Mouse (Mus musculus): ENCODE measurements around the gene Cacna2d2. TPM values are rescaled to one million over a fixed set of nuclear protein-coding genes. Genes with fewer than 3 reads are reported as not detected.
A peak's percentile ranks its signal among the peaks of the same experiment; 100 is the strongest.

The Cacna2d2 gene
- polyA plus RNA-seq, 1 experiment from 2014 or later: 0.35 TPM

GRCm38 (mm10) chr9:107544196-107544700, 144.8 kb downstream of the Cacna2d2 start:
- H3K4me1 ChIP-seq (replicated peaks; ENCODE audit: control insufficient read depth, insufficient read depth, low read length): peaks cover 24% of the 10 kb centered on the region
- ATAC-seq (replicated peaks; ENCODE audit: low FRiP score, low TSS enrichment, low read depth): no peak
- H3K4me3 ChIP-seq (ENCODE audit: low read depth, low read length): no peak overlapping the region
- no peaks in the 10 kb centered on the region for H3K9me3 ChIP-seq (ENCODE audit: control insufficient read depth, low read length)
- H3K27ac ChIP-seq (ENCODE audit: low read depth): no peak overlapping the region
- H3K4me2 ChIP-seq (ENCODE audit: low read length): no peak overlapping the region
- WGBS: 97% methylated on average over 17 of the region's 17 CpGs
- H3K27me3 ChIP-seq (replicated peaks; ENCODE audit: control insufficient read depth, insufficient read depth, low read length): no peaks in the 10 kb centered on the region
- peaks cover 31% of the 10 kb centered on the region for H3K36me3 ChIP-seq (ENCODE audit: control insufficient read depth, insufficient read depth, low read length)
- DNase-seq (ENCODE audit: low spot score): no peak
- no peak overlapping the region for H3K9ac ChIP-seq (ENCODE audit: low read length)

DNA sequence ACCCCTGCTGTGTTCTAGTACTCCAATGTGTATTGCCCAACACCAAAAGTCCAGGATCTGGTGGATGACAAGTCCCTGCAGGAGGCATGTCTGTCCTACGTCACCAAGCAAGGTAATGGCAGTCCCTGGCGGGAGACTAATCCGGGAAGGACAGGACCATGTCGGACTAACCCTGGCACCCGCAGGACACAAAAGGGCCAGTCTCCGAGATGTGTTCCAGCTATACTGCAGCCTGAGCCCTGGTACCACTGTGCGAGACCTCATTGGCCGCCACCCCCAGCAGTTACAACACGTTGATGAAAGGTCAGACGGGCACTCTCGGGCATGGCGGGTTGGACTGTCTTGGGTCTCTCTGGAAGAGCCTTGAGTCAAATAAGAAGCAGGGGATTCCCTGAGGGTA, 145.3 kb downstream of the Cacna2d2 start:
- no peak for ATAC-seq (replicated peaks; ENCODE audit: low FRiP score, low TSS enrichment, low read depth)
- Histone ChIP-seq H3K27me3 (replicated peaks; ENCODE audit: control insufficient read depth, insufficient read depth, low read length) (no peaks in the 10 kb centered on the region), H3K4me1 (replicated peaks; ENCODE audit: control insufficient read depth, insufficient read depth, low read length) (peaks cover 24% of the 10 kb centered on the region), H3K9ac (ENCODE audit: low read length) (no peak overlapping the region), H3K4me2 (ENCODE audit: low read length) (no peak overlapping the region), H3K9me3 (ENCODE audit: control insufficient read depth, low read length) (no peaks in the 10 kb centered on the region), H3K27ac (ENCODE audit: low read depth) (no peak overlapping the region), H3K4me3 (ENCODE audit: low read depth, low read length) (no peak overlapping the region), H3K36me3 (ENCODE audit: control insufficient read depth, insufficient read depth, low read length) (peaks cover 26% of the 10 kb centered on the region)
- 94% methylated on average over 12 of the region's 12 CpGs for WGBS
- DNase-seq (ENCODE audit: low spot score): no peak

GRCm38 (mm10) chr9:107545199-107545598, 145.8 kb downstream of the Cacna2d2 start:
- H3K4me1 ChIP-seq (replicated peaks; ENCODE audit: control insufficient read depth, insufficient read depth, low read length): peaks cover 24% of the 10 kb centered on the region
- 83% methylated on average over 10 of the region's 10 CpGs for WGBS

DNA sequence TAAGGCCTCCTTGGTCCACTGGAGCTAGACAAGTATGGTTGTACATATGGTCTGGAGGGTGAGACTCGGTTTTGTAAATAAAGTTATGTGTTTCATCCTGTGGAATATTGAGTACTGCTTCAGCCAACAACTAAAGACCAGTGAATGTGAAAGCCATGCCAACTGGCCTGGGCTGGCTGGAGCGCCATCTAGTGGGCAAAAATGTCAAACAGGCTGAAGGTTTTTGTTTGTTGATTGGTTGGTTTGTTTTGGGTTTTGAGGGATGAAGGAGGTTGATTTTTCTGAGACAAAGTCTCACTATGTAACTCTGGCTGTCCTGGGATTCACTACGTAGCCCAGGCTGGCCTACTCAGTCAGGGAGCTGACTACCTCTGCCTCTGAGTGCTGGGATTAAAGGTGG, 146.2 kb downstream of the Cacna2d2 start:
- H3K27me3 ChIP-seq (replicated peaks; ENCODE audit: control insufficient read depth, insufficient read depth, low read length): no peaks in the 10 kb centered on the region
- no peak for ATAC-seq (replicated peaks; ENCODE audit: low FRiP score, low TSS enrichment, low read depth)
- 20% methylated on average over 3 of the region's 3 CpGs for WGBS
- H3K4me2 ChIP-seq (ENCODE audit: low read length): no peak overlapping the region
- H3K4me3 ChIP-seq (ENCODE audit: low read depth, low read length): no peak overlapping the region
- peak; percentile 89 for DNase-seq (ENCODE audit: low spot score)
- no peak overlapping the region for H3K27ac ChIP-seq (ENCODE audit: low read depth)
- no peak overlapping the region for H3K9ac ChIP-seq (ENCODE audit: low read length)
- H3K4me1 ChIP-seq (replicated peaks; ENCODE audit: control insufficient read depth, insufficient read depth, low read length): peaks cover 24% of the 10 kb centered on the region
- peaks cover 22% of the 10 kb centered on the region for H3K36me3 ChIP-seq (ENCODE audit: control insufficient read depth, insufficient read depth, low read length)
- H3K9me3 ChIP-seq (ENCODE audit: control insufficient read depth, low read length): no peaks in the 10 kb centered on the region

More at GRCm38 (mm10) chr9:107545199-107545598, 145.8 kb downstream of the Cacna2d2 start:
- Histone ChIP-seq H3K36me3 (ENCODE audit: control insufficient read depth, insufficient read depth, low read length) (peaks cover 22% of the 10 kb centered on the region), H3K27ac (ENCODE audit: low read depth) (no peak overlapping the region), H3K4me3 (ENCODE audit: low read depth, low read length) (no peak overlapping the region), H3K4me2 (ENCODE audit: low read length) (no peak overlapping the region), H3K9ac (ENCODE audit: low read length) (no peak overlapping the region), H3K27me3 (replicated peaks; ENCODE audit: control insufficient read depth, insufficient read depth, low read length) (no peaks in the 10 kb centered on the region), H3K9me3 (ENCODE audit: control insufficient read depth, low read length) (no peaks in the 10 kb centered on the region)
- DNase-seq (ENCODE audit: low spot score) (no peak), ATAC-seq (replicated peaks; ENCODE audit: low FRiP score, low TSS enrichment, low read depth) (no peak)

DNA sequence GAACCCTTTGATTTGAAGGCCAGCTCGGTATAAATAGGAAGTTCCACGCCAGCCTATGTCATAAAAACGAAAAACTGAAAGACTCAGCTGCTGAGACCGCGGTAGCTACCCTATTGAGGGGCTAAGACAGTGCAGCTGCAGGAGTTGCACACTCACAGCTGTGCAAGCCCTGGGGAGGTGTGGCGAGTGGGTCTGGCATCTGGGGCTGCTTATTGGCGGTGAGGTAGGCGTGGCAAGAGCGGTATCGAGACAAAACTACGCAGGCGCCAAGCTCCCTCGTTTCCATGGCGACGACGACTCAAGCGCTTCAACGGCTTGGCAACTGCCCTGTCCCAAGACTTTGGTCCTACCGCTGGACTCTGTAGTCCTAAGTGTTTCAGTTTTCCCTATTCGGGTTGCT, 147.6 kb downstream of the Cacna2d2 start, which contains the start of gene Zmynd10:
Gene Zmynd10 (plus strand): TSS at position 273 of the 400 bp plus-strand sequence.
- Histone ChIP-seq H3K36me3 (ENCODE audit: control insufficient read depth, insufficient read depth, low read length) (peaks cover 22% of the 10 kb centered on the region), H3K4me1 (replicated peaks; ENCODE audit: control insufficient read depth, insufficient read depth, low read length) (peaks cover 28% of the 10 kb centered on the region), H3K27ac (ENCODE audit: low read depth) (no peak within 1 kb of the TSS), H3K4me2 (ENCODE audit: low read length) (peak within 1 kb of the TSS; percentile 38), H3K9me3 (ENCODE audit: control insufficient read depth, low read length) (no peaks in the 10 kb centered on the region), H3K9ac (ENCODE audit: low read length) (no peak within 1 kb of the TSS), H3K27me3 (replicated peaks; ENCODE audit: control insufficient read depth, insufficient read depth, low read length) (no peaks in the 10 kb centered on the region), H3K4me3 (ENCODE audit: low read depth, low read length) (peak within 1 kb of the TSS; percentile 11; the same call in 1 of the 2 replicates)
- DNase-seq (ENCODE audit: low spot score): peak; percentile 89
- peak; percentile 43; the same call in 1 of the 2 replicates for ATAC-seq (replicated peaks; ENCODE audit: low FRiP score, low TSS enrichment, low read depth)
- WGBS: 2% methylated on average over 20 of the region's 20 CpGs

DNA sequence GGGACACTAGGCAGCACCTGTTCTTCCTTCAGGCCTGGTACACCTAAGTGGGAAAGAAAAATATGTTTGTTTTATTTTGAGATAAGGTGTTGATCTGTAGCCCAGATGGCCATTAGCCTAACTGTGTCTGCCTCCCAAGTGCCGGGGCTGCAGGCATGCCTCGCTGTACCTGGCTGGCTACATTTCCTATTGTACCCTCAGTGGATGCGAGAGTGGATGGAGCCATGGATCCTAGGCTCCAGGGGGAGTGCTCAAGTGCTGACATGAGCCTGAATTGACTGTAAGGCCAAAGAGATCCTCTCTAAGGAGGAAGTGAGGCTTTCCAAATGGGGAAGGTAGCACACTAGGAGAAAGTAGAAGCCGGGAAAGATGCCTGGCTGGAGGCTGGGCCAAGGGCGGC, 148.5 kb downstream of the Cacna2d2 start:
- Histone ChIP-seq H3K4me3 (ENCODE audit: low read depth, low read length) (no peak overlapping the region), H3K9me3 (ENCODE audit: control insufficient read depth, low read length) (no peaks in the 10 kb centered on the region), H3K9ac (ENCODE audit: low read length) (no peak overlapping the region), H3K36me3 (ENCODE audit: control insufficient read depth, insufficient read depth, low read length) (peaks cover 22% of the 10 kb centered on the region), H3K4me1 (replicated peaks; ENCODE audit: control insufficient read depth, insufficient read depth, low read length) (peaks cover 33% of the 10 kb centered on the region), H3K27ac (ENCODE audit: low read depth) (no peak overlapping the region), H3K27me3 (replicated peaks; ENCODE audit: control insufficient read depth, insufficient read depth, low read length) (no peaks in the 10 kb centered on the region), H3K4me2 (ENCODE audit: low read length) (no peak overlapping the region)
- no peak for DNase-seq (ENCODE audit: low spot score)
- WGBS: 85% methylated on average over 5 of the region's 5 CpGs
- ATAC-seq (replicated peaks; ENCODE audit: low FRiP score, low TSS enrichment, low read depth): no peak

DNA sequence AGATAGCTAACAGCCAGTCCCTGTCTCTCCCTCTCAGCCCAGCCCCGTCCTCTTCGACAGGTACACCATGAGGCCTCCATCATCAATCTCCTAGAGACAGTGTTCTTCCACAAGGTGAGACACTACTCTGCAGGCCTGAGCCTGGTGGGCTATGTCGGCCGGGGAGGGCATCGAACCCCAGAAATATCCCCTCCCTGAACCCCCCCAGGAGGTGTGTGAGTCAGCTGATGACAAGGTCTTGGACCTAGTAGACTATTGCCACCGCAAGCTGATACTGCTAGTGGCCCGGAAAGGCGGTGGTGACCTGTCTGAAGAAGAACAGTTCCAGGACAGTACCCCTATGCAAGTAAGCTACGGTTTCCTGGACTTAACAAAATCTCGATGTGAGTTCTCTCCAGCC, 149.4 kb downstream of the Cacna2d2 start:
- Histone ChIP-seq H3K4me2 (ENCODE audit: low read length) (no peak overlapping the region), H3K4me1 (replicated peaks; ENCODE audit: control insufficient read depth, insufficient read depth, low read length) (peaks cover 40% of the 10 kb centered on the region), H3K9ac (ENCODE audit: low read length) (no peak overlapping the region), H3K27me3 (replicated peaks; ENCODE audit: control insufficient read depth, insufficient read depth, low read length) (no peaks in the 10 kb centered on the region), H3K9me3 (ENCODE audit: control insufficient read depth, low read length) (no peaks in the 10 kb centered on the region), H3K4me3 (ENCODE audit: low read depth, low read length) (no peak overlapping the region), H3K27ac (ENCODE audit: low read depth) (no peak overlapping the region), H3K36me3 (ENCODE audit: control insufficient read depth, insufficient read depth, low read length) (peaks cover 17% of the 10 kb centered on the region)
- 86% methylated on average over 10 of the region's 10 CpGs for WGBS
- ATAC-seq (replicated peaks; ENCODE audit: low FRiP score, low TSS enrichment, low read depth) (no peak), DNase-seq (ENCODE audit: low spot score) (no peak)

DNA sequence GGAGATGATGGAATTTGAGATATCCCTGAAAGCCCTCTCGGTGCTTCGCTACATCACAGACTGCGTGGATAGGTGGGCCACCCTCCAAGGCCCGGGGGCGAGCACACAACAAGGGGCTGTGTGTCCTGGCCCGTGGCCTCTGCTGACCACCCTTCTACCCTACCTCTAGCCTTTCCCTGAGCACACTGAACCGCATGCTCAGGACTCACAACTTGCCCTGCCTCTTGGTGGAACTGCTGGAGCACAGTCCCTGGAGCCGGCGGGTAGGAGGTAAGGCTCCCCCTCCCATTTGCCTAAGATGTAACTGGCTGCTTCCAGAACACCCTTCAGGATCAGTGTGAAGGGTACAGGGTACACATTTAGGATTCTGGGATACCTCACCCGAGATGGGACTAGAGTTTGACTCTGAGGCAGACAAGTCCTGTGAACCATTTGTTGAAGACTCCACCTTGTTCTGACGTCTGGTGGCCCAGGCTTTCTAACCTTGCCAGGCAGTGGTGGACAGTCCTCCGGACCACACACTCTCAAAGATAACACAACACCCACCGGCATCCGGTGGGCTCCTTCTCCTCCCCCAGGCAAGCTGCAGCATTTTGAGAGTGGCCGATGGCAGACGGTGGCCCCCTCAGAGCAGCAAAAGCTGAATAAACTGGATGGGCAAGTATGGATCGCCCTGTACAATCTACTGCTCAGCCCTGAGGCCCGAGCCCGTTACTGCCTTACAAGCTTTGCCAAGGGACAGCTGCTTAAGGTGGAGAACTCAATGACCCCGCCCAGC, 150.1 kb downstream of the Cacna2d2 start:
- no peak overlapping the region for H3K4me3 ChIP-seq (ENCODE audit: low read depth, low read length)
- ATAC-seq (replicated peaks; ENCODE audit: low FRiP score, low TSS enrichment, low read depth): no peak
- no peaks in the 10 kb centered on the region for H3K9me3 ChIP-seq (ENCODE audit: control insufficient read depth, low read length)
- peaks cover 40% of the 10 kb centered on the region for H3K4me1 ChIP-seq (replicated peaks; ENCODE audit: control insufficient read depth, insufficient read depth, low read length)
- 83% methylated on average over 20 of the region's 20 CpGs for WGBS
- no peak overlapping the region for H3K4me2 ChIP-seq (ENCODE audit: low read length)
- H3K27me3 ChIP-seq (replicated peaks; ENCODE audit: control insufficient read depth, insufficient read depth, low read length): no peaks in the 10 kb centered on the region
- peaks cover 10% of the 10 kb centered on the region for H3K36me3 ChIP-seq (ENCODE audit: control insufficient read depth, insufficient read depth, low read length)
- no peak overlapping the region for H3K9ac ChIP-seq (ENCODE audit: low read length)
- no peak overlapping the region for H3K27ac ChIP-seq (ENCODE audit: low read depth)
- no peak for DNase-seq (ENCODE audit: low spot score)
